Mouse (Mus musculus) limb, embryonic 13.5 days (tissue): ENCODE results near the gene Zan. TPM values are rescaled to one million over a fixed set of nuclear protein-coding genes. Genes with fewer than 3 reads are reported as not detected.

Experiments used
- ATAC-seq: fragments of 200-750 bp; cut with Nextera tagmentation; 2 replicates; pipeline ENCODE4 v1.8.0; 2017; ENCODE audit warnings: low read depth, moderate number of reproducible peaks, moderate TSS enrichment; ENCODE audit not compliant: low FRiP score
- H3K27ac ChIP-seq: fragments of 300-500 bp; sonication (generic); 2 replicates; pipeline ENCODE4 v1.5.1; 2015; ENCODE audit warnings: inconsistent platforms, mild to moderate bottlenecking, moderate library complexity
- H3K27me3 ChIP-seq: fragments of 300-500 bp; sonication (generic); 2 replicates; pipeline ENCODE4 v1.6.1; 2015; ENCODE audit warnings: mild to moderate bottlenecking, inconsistent platforms
- H3K36me3 ChIP-seq: fragments of 300-500 bp; sonication (generic); 2 replicates; pipeline ENCODE4 v1.6.1; 2015; ENCODE audit warnings: inconsistent platforms, mild to moderate bottlenecking, moderate library complexity
- H3K4me1 ChIP-seq: fragments of 300-500 bp; sonication (generic); 2 replicates; pipeline ENCODE4 v1.6.1; 2015; ENCODE audit warnings: inconsistent platforms
- H3K4me2 ChIP-seq: fragments of 300-500 bp; sonication (generic); replicated peaks from 2 replicates; pipeline ENCODE4 v1.6.1; 2015; ENCODE audit warnings: inconsistent platforms, mild to moderate bottlenecking, moderate library complexity
- H3K4me3 ChIP-seq: fragments of 300-500 bp; sonication (generic); 2 replicates; pipeline ENCODE4 v1.5.1; 2015; ENCODE audit warnings: moderate library complexity, mild to moderate bottlenecking, inconsistent platforms
- H3K9ac ChIP-seq: fragments of 300-500 bp; sonication (generic); 2 replicates; pipeline ENCODE4 v1.6.1; 2015; ENCODE audit warnings: mild to moderate bottlenecking, inconsistent platforms
- H3K9me3 ChIP-seq: fragments of 300-500 bp; sonication (generic); 2 replicates; pipeline ENCODE4 v1.6.1; 2016; ENCODE audit warnings: inconsistent platforms
- WGBS: fragments of 180-500 bp; shearing (Covaris S2); methylation state at CpG from one replicate; pipeline ENCODE4 v1.1.7; 2015; 5-methylcytosine and 5-hydroxymethylcytosine counted together
- polyA plus RNA-seq: library from polyadenylated mRNA; unstranded; fragments of >200 nt; fragmentation: Nextera tagmentation; extraction: Ambion mirVana; gene quantifications from 2 replicates; pipeline ENCODE4 v1.2.1, GENCODE M21; 2015

The Zan gene
- polyA plus RNA-seq, 1 experiment from 2014 or later, result 0.05 TPM

DNA sequence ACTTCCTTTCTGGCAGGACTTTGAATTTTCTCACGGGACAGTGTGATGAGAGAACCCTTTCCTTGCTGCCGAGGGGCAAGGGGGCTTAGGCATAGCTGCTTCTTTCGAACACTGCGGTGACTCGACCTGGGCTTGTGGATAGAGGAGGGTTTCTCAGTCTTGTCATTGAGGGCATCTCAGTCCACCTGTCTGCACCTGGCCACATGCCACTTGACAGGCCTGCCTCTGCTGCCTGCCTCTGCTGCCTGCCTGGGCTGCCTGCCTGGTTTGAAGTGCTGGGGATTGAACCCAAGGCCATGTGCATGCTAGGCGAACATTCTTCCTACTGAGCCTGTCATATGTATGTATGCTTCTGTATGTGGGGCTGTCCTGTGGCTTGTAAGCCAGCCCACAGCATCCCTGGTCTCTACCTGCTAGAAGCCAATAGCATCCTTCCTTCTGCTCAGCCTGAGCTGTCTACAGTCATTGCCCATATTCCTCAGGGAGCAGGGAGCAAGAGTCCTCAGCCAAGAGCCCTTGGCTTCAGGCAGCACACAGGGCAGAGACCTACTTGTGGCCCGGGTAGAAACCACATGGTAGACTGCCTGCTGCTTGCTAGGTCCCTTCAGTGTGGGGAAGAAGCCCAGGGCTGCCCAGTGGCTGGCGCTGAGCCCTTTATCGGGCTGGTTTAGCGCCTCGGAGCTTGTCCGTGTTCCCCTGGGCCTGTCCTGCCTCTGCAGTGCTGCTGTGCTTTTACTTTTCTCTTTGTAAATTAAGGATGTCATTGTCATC lies 37.3 kb upstream of the Zan start:
- H3K27me3 ChIP-seq, result no peaks in the 10 kb centered on the region
- H3K9me3 ChIP-seq, result no peaks in the 10 kb centered on the region
- no peak for ATAC-seq
- peaks cover 33% of the 10 kb centered on the region for H3K36me3 ChIP-seq
- no peak overlapping the region for H3K27ac ChIP-seq
- H3K9ac ChIP-seq, result peak overlapping the region; percentile 39; the same call in 1 of the 2 replicates
- H3K4me3 ChIP-seq, result no peak overlapping the region
- H3K4me1 ChIP-seq, result peaks cover 49% of the 10 kb centered on the region
- WGBS, result 89% methylated on average over 12 of the region's 12 CpGs
- H3K4me2 ChIP-seq, result no peak overlapping the region

DNA sequence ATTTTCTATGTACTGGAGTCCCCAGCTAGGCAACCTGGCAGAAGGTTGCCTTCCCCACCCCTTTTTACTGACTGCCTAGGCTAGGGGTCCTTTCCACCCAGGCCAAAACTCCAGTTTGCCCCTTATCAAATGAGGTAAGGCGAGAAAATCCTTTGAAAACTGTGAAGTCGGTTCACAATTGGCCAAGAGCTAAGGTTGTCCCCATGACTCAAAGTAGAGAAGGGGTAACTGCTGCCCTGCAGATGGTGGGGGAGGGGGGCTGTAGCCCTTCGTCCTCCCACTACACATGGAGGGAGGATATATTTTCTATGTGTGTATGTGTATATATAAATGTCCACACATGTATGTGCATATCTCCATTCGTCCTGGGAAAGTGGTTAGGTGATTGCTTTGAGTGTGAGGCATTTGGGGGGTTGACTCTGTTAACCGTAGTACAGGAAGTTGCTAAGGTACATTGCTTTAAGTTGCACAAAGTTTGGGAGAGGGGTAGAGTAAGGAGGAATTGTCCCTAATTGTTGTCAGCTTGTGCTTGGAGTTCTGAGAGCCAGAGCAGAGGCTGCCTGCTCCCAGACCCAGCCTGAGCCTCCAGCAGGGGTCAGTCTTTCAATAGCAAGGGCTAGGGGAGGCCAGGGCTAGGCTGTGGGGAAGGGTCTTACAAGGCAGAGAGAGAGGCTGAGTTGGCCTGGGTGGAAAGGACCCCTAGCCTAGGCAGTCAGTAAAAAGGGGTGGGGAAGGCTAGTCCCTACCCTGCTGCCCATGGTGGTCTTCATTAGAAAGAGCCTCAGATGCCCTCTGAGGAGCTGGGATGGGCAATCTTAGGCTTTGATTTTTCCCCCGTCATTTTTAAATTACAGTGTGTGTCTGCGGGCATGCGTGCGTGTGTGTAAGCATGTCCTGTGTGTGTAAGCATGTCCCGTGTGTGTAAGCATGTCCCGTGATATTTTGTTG lies 36.3 kb upstream of the Zan start:
- WGBS, result 76% methylated on average over 11 of the region's 11 CpGs

DNA sequence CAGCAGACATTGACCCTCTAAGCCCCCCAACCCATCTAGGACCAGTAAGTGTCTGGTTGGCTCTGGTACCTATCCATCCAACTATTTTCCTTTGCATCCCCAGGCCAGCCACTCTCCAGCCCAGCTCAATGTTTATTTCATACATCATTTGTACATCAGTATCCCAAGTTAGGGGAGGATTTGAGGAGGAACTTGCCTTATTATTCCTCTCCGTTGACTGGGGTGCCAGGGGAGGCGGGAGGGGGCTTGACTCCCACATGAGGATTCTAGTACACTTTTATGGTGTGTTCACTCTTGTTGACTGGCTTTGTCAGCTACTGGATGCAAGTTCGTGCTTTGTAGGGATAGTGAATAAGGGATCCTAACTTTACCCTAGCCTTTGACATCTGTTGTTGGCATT lies 34.8 kb upstream of the Zan start:
- Histone ChIP-seq H3K36me3 (peaks cover 12% of the 10 kb centered on the region), H3K27ac (no peak overlapping the region; the same call in 1 of the 2 replicates), H3K9ac (peak overlapping the region; percentile 99), H3K4me2 (peak overlapping the region; percentile 87), H3K4me3 (peak overlapping the region; percentile 98), H3K4me1 (peaks cover 49% of the 10 kb centered on the region), H3K9me3 (no peaks in the 10 kb centered on the region), H3K27me3 (no peaks in the 10 kb centered on the region)
- no peak for ATAC-seq
- 63% methylated on average over 3 of the region's 3 CpGs for WGBS

More for the DNA sequence above, 36.3 kb upstream of the Zan start:
- H3K4me1 ChIP-seq, result peaks cover 49% of the 10 kb centered on the region
- peaks cover 23% of the 10 kb centered on the region for H3K36me3 ChIP-seq
- H3K4me3 ChIP-seq, result no peak overlapping the region
- no peak overlapping the region for H3K27ac ChIP-seq
- no peaks in the 10 kb centered on the region for H3K9me3 ChIP-seq
- peak overlapping the region; percentile 99; the same call in 1 of the 2 replicates for H3K9ac ChIP-seq
- peak overlapping the region; percentile 87 for H3K4me2 ChIP-seq
- no peaks in the 10 kb centered on the region for H3K27me3 ChIP-seq
- no peak for ATAC-seq

DNA sequence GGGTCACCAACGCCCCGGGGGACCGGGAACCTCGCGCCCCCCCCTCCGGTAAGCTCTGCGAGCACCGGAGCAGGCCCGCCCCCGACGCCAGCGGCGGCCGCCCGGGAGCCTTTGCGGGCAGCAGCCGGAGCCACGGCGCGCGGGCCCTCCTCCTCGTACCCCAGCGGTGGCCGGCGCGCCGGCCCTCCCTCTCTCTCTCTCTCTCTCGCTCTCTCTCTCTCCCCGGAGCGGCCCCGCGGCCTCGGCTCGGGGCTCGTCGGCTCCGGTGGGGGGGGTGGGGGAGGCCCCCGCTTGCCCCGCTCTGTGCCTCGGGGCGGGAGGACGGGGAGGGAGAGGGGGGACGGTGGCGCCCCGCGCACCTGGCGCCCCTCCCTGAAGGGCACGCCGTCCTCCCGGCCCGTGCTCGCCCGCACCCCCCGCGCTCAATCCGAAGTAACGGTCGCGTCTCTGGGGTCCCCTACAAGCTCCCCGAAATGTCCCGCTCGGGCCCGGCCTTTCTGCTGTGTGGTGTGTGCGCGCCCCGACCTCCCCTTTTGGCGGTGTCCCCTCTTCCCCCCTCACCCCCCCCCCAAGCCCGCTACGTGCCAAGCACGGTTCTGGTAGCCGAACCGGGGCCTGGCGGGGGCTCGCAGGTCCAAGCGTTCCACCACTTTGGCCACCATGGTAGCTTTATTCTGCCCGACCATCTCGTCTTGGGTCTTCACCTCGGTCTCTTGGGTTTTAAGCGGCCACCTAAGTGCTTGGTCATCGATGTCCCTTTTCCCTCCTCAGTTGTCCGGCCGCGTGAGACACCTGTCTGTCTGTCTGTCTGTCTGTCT lies 33.9 kb upstream of the Zan start:
- ATAC-seq, result peak; percentile 48; the same call in 1 of the 2 replicates
- under 1% methylated on average over 55 of the region's 83 CpGs for WGBS
- peaks cover 12% of the 10 kb centered on the region for H3K36me3 ChIP-seq
- H3K4me2 ChIP-seq, result peak overlapping the region; percentile 87
- peak overlapping the region; percentile 98 for H3K4me3 ChIP-seq
- H3K9ac ChIP-seq, result peak overlapping the region; percentile 99
- no peaks in the 10 kb centered on the region for H3K9me3 ChIP-seq
- no peaks in the 10 kb centered on the region for H3K27me3 ChIP-seq
- H3K27ac ChIP-seq, result peak overlapping the region; percentile 88
- peaks cover 47% of the 10 kb centered on the region for H3K4me1 ChIP-seq

DNA sequence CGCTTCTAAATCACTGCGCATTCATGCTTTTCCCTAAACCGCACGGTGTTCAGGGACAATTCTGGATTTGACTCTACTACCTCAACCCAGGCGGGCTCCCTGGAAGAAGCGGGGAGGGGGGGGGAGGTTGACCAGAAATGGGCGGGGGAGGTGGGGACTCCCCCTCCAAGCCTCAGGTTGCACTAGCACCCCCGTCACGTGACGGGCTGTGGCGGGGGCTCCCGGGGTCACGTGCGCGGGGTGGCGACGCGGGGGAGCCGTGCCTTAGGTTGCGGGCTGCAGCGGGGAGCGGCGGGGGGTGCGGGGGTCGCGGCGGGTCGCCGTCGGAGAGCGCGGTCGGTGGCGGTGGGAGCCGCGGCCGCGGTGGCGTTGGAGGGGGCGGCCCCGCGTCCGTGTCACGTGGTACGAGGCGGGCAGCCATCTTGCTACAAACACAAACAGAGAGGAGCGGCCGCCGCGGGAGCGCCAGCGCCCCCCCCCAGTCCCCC lies 33.2 kb upstream of the Zan start:
- ATAC-seq, result peak; percentile 82
- Histone ChIP-seq H3K4me2 (peak overlapping the region; percentile 87), H3K4me1 (peaks cover 40% of the 10 kb centered on the region), H3K9me3 (no peaks in the 10 kb centered on the region), H3K27me3 (no peaks in the 10 kb centered on the region), H3K36me3 (peaks cover 12% of the 10 kb centered on the region), H3K27ac (peak overlapping the region; percentile 88), H3K4me3 (peak overlapping the region; percentile 98), H3K9ac (peak overlapping the region; percentile 99)
- WGBS, result 1% methylated on average over 36 of the region's 52 CpGs

DNA sequence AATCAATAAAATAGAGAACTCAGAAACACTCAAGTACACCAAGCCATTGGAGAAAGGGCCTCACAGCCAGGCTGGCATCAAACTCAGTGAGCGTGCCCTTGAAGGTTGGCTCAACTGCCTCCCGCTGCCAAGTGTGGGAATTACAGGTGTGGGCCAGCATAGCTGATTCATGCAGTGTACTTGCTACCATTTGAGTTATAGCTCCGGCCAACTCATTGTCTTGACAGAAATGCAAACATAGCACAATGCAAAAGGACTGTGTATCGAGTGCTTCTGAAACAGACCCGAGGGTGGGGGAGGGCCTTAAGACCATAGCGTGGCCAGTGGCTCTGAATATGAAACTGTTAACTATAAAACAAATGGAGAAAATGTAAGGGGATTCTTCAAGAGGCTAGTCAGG lies 27.2 kb upstream of the Zan start:
- no peak overlapping the region for H3K27ac ChIP-seq
- no peak overlapping the region for H3K4me2 ChIP-seq
- no peak for ATAC-seq
- no peaks in the 10 kb centered on the region for H3K9me3 ChIP-seq
- H3K9ac ChIP-seq, result no peak overlapping the region
- WGBS, result 86% methylated on average over 6 of the region's 6 CpGs
- H3K36me3 ChIP-seq, result peaks cover 12% of the 10 kb centered on the region
- no peak overlapping the region for H3K4me3 ChIP-seq
- peaks cover 16% of the 10 kb centered on the region for H3K4me1 ChIP-seq
- no peaks in the 10 kb centered on the region for H3K27me3 ChIP-seq

DNA sequence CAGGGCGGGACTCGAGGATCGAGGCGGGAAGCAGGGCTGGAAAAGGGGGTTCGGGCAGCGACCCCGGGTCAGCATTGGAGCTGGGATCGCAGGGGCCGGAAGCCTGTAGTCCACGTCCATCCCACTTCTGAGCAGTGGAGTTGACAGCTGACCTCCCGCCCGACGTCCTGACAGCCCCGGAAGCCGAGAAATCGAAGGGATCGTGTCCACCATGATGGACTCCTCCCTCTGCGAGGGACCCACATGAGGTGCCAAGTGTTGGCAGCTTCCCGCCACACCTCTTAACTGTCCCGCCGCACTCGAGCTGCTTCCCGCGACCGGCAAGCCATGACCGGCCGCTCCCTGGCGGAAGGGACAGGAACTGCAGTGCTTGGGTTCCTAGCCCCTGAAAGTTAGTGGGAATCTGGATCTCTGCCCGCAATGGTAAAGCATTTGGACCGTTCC lies 25.8 kb upstream of the Zan start:
- peak overlapping the region; percentile 67 for H3K4me2 ChIP-seq
- peak overlapping the region; percentile 66 for H3K4me3 ChIP-seq
- H3K27ac ChIP-seq, result peak overlapping the region; percentile 85
- peak overlapping the region; percentile 67 for H3K9ac ChIP-seq
- no peaks in the 10 kb centered on the region for H3K9me3 ChIP-seq
- H3K4me1 ChIP-seq, result peaks cover 16% of the 10 kb centered on the region
- peaks cover 12% of the 10 kb centered on the region for H3K36me3 ChIP-seq
- ATAC-seq, result peak; percentile 88
- H3K27me3 ChIP-seq, result no peaks in the 10 kb centered on the region
- under 1% methylated on average over 30 of the region's 30 CpGs for WGBS

DNA sequence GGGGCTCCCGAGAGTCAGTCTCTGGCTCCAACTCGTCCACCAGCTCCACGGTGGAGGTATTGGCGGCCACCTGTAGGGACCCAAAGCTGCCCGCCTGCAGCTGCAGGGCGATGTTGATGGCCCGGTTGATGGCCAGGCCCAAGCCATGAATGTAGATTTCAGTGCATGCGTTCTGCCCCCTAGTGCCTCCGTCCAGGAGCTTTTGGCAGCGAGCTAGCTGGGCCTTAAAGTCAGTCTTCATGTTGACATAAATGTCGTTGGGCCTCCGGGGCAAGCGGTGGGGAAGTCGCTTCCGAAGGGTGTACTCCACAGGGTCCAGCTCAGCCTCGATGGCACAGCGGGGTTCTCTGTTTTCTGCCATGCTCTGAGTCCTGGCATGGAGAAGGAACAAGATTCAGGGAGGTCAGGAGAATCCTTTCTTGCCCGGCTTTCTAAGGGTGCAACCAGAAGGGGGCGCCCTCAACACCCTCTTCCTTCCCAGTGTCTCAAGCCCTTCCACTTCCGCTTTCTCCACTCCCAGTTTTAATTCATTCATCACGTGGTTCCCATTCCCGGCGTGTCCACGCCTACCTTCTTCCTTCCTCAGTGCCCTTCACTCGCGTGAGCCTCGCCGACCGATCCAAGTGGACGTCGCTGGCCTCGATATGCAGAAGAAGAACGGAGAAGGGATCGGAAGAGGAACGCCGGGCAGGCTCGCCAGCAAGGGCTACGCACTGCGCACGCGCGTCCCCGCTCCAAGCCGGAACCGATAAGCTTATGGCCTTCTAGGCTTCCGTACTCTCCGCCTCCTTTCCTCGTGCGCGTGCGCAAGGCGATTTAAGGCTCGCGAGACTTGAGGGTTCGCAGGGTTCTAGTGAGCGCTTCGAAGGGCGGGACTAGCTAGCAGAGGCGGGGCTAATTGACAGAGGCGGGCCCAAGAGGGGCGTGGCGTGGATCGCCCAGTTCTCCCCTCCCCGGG lies 25.1 kb upstream of the Zan start, which contains the start of gene Pop7:
Gene Pop7, minus strand, starts transcription at position 810 of the 958 bp plus-strand sequence.
- peak; percentile 96 for ATAC-seq
- H3K4me3 ChIP-seq, result peak within 1 kb of the TSS; percentile 66
- peaks cover 12% of the 10 kb centered on the region for H3K36me3 ChIP-seq
- no peaks in the 10 kb centered on the region for H3K27me3 ChIP-seq
- 2% methylated on average over 64 of the region's 64 CpGs for WGBS
- peak within 1 kb of the TSS; percentile 92 for H3K27ac ChIP-seq
- H3K4me2 ChIP-seq, result peak within 1 kb of the TSS; percentile 78
- H3K9me3 ChIP-seq, result no peaks in the 10 kb centered on the region
- peak within 1 kb of the TSS; percentile 74 for H3K9ac ChIP-seq
- H3K4me1 ChIP-seq, result peaks cover 16% of the 10 kb centered on the region

DNA sequence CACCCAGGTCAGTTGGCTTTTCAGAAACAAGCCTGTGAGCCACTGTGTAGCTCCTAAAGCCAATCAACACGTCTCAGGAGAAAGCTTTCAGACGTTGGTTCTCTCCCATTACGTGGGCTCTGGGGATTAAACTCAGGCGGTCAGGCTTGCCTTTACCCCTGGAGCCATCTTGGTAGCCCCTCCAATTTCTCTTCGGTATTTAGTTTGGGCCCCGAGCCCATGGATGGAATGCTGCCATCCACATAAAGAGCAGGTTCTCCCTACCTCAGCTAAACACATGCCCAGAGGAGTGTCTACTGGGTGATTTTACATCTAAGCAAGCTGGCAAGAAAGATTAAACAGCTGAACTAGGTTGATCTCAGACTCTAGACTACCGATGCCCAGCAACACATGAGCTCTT lies 23.3 kb upstream of the Zan start:
- Histone ChIP-seq H3K9ac (no peak overlapping the region), H3K27ac (no peak overlapping the region), H3K27me3 (no peaks in the 10 kb centered on the region), H3K4me3 (no peak overlapping the region), H3K36me3 (peaks cover 12% of the 10 kb centered on the region), H3K9me3 (no peaks in the 10 kb centered on the region), H3K4me2 (no peak overlapping the region), H3K4me1 (peaks cover 16% of the 10 kb centered on the region)
- ATAC-seq, result no peak
- WGBS, result 89% methylated on average over 7 of the region's 7 CpGs

DNA sequence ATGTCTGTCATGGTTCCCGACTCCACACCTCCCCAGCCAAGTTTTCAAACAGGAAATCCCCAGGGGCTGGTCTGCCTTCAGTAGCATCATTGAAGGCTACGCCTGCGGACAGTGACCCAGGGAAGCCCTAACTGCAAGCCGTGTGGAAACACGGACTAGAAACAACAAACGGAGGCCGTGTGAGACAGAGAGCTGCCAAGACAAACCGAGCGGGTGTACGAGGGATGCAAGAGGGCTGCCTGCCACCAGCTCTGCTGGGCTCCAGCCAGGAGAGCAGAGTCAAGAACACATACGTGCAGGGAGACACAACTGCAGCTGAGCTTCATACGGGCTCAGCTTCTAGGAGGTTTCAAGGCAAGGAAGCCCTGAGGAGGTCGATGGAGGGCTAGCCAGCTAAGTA lies 17.0 kb upstream of the Zan start:
- H3K27me3 ChIP-seq, result no peaks in the 10 kb centered on the region
- no peaks in the 10 kb centered on the region for H3K9me3 ChIP-seq
- no peaks in the 10 kb centered on the region for H3K36me3 ChIP-seq
- H3K27ac ChIP-seq, result no peak overlapping the region
- no peak for ATAC-seq
- no peak overlapping the region for H3K4me2 ChIP-seq
- peaks cover 10% of the 10 kb centered on the region for H3K4me1 ChIP-seq
- WGBS, result 74% methylated on average over 13 of the region's 13 CpGs
- H3K9ac ChIP-seq, result no peak overlapping the region
- H3K4me3 ChIP-seq, result no peak overlapping the region
